Mouse (Mus musculus): ENCODE measurements at regions not wholly inside any gene's neighbourhood (a gene's known extent, or its start where the extent isn't known, plus 50 kb on each side); places are given as distances from the start of the nearest gene placed in this dataset.

GRCm38 (mm10) chr13:107847179-107848012 lies 196.8 kb upstream of the Smim15 start:
- no peak overlapping the region; the same call in 1 of the 2 replicates for H3K9ac ChIP-seq (replicated peaks; ENCODE audit: low read depth, low read length)
- no peaks in the 10 kb centered on the region for H3K9me3 ChIP-seq (ENCODE audit: control insufficient read depth, low read length)
- H3K27me3 ChIP-seq (ENCODE audit: control insufficient read depth, insufficient read depth, low read length): no peaks in the 10 kb centered on the region
- ATAC-seq (ENCODE audit: low read depth): no peak
- peaks cover 51% of the 10 kb centered on the region for H3K4me1 ChIP-seq (ENCODE audit: control insufficient read depth, insufficient read depth, low read length)
- 30% methylated on average over 18 of the region's 18 CpGs for WGBS
- H3K27ac ChIP-seq (ENCODE audit: low read depth, low read length): peak overlapping the region; percentile 39; the same call in 1 of the 2 replicates
- no peak overlapping the region for H3K4me3 ChIP-seq (ENCODE audit: low read depth, low read length)
- no peaks in the 10 kb centered on the region for H3K36me3 ChIP-seq (ENCODE audit: control insufficient read depth, insufficient read depth, low read length)
- peak overlapping the region; percentile 23; the same call in 1 of the 2 replicates for H3K4me2 ChIP-seq (ENCODE audit: low read depth, low read length)

- H3K4me3 ChIP-seq (ENCODE audit: low read depth, low read length): no peak overlapping the region
- H3K9ac ChIP-seq (replicated peaks; ENCODE audit: low read depth, low read length): no peak overlapping the region; the same call in 1 of the 2 replicates
- peak overlapping the region; percentile 39; the same call in 1 of the 2 replicates for H3K27ac ChIP-seq (ENCODE audit: low read depth, low read length)
- no peak for ATAC-seq (ENCODE audit: low read depth)
- H3K27me3 ChIP-seq (ENCODE audit: control insufficient read depth, insufficient read depth, low read length): no peaks in the 10 kb centered on the region
- 19% methylated on average over 10 of the region's 10 CpGs for WGBS
- H3K4me2 ChIP-seq (ENCODE audit: low read depth, low read length): peak overlapping the region; percentile 23; the same call in 1 of the 2 replicates
- no peaks in the 10 kb centered on the region for H3K9me3 ChIP-seq (ENCODE audit: control insufficient read depth, low read length)
- H3K36me3 ChIP-seq (ENCODE audit: control insufficient read depth, insufficient read depth, low read length): no peaks in the 10 kb centered on the region
- peaks cover 51% of the 10 kb centered on the region for H3K4me1 ChIP-seq (ENCODE audit: control insufficient read depth, insufficient read depth, low read length)
These were observed 197.5 kb upstream of the Smim15 start for GRCm38 (mm10) chr13:107846621-107847178.

GRCm38 (mm10) chr13:107845838-107846237 lies 198.4 kb upstream of the Smim15 start:
- Histone ChIP-seq H3K4me1 (ENCODE audit: control insufficient read depth, insufficient read depth, low read length) (peaks cover 45% of the 10 kb centered on the region), H3K9me3 (ENCODE audit: control insufficient read depth, low read length) (no peaks in the 10 kb centered on the region), H3K36me3 (ENCODE audit: control insufficient read depth, insufficient read depth, low read length) (no peaks in the 10 kb centered on the region), H3K27ac (ENCODE audit: low read depth, low read length) (no peak overlapping the region), H3K27me3 (ENCODE audit: control insufficient read depth, insufficient read depth, low read length) (no peaks in the 10 kb centered on the region), H3K9ac (replicated peaks; ENCODE audit: low read depth, low read length) (no peak overlapping the region), H3K4me2 (ENCODE audit: low read depth, low read length) (no peak overlapping the region), H3K4me3 (ENCODE audit: low read depth, low read length) (no peak overlapping the region)
- no peak for ATAC-seq (ENCODE audit: low read depth)
- WGBS: 55% methylated on average over 4 of the region's 4 CpGs

GRCm38 (mm10) chr13:107844085-107844484 lies 200.2 kb upstream of the Smim15 start:
- H3K4me3 ChIP-seq (ENCODE audit: low read depth, low read length): no peak overlapping the region
- H3K27me3 ChIP-seq (ENCODE audit: control insufficient read depth, insufficient read depth, low read length): no peaks in the 10 kb centered on the region
- no peaks in the 10 kb centered on the region for H3K36me3 ChIP-seq (ENCODE audit: control insufficient read depth, insufficient read depth, low read length)
- H3K9me3 ChIP-seq (ENCODE audit: control insufficient read depth, low read length): no peaks in the 10 kb centered on the region
- 90% methylated on average over 4 of the region's 4 CpGs for WGBS
- ATAC-seq (ENCODE audit: low read depth): no peak
- no peak overlapping the region for H3K9ac ChIP-seq (replicated peaks; ENCODE audit: low read depth, low read length)
- H3K4me2 ChIP-seq (ENCODE audit: low read depth, low read length): no peak overlapping the region
- H3K4me1 ChIP-seq (ENCODE audit: control insufficient read depth, insufficient read depth, low read length): peaks cover 40% of the 10 kb centered on the region
- no peak overlapping the region for H3K27ac ChIP-seq (ENCODE audit: low read depth, low read length)

GRCm38 (mm10) chr13:107838126-107838715 lies 206.0 kb upstream of the Smim15 start:
- Histone ChIP-seq H3K36me3 (ENCODE audit: control insufficient read depth, insufficient read depth, low read length) (no peaks in the 10 kb centered on the region), H3K4me1 (ENCODE audit: control insufficient read depth, insufficient read depth, low read length) (peaks cover 31% of the 10 kb centered on the region), H3K27me3 (ENCODE audit: control insufficient read depth, insufficient read depth, low read length) (no peaks in the 10 kb centered on the region), H3K9ac (replicated peaks; ENCODE audit: low read depth, low read length) (no peak overlapping the region), H3K9me3 (ENCODE audit: control insufficient read depth, low read length) (no peaks in the 10 kb centered on the region), H3K4me3 (ENCODE audit: low read depth, low read length) (no peak overlapping the region), H3K27ac (ENCODE audit: low read depth, low read length) (no peak overlapping the region), H3K4me2 (ENCODE audit: low read depth, low read length) (no peak overlapping the region)
- 63% methylated on average over 9 of the region's 9 CpGs for WGBS
- no peak for ATAC-seq (ENCODE audit: low read depth)

GRCm38 (mm10) chr13:107837206-107837952 lies 206.9 kb upstream of the Smim15 start:
- 39% methylated on average over 5 of the region's 5 CpGs for WGBS
- ATAC-seq (ENCODE audit: low read depth): no peak
- peaks cover 25% of the 10 kb centered on the region for H3K4me1 ChIP-seq (ENCODE audit: control insufficient read depth, insufficient read depth, low read length)

GRCm38 (mm10) chr13:107835756-107836385 lies 208.4 kb upstream of the Smim15 start:
- H3K27me3 ChIP-seq (ENCODE audit: control insufficient read depth, insufficient read depth, low read length): no peaks in the 10 kb centered on the region
- H3K4me1 ChIP-seq (ENCODE audit: control insufficient read depth, insufficient read depth, low read length): peaks cover 37% of the 10 kb centered on the region
- no peak for ATAC-seq (ENCODE audit: low read depth)

More at GRCm38 (mm10) chr13:107837206-107837952, 206.9 kb upstream of the Smim15 start:
- Histone ChIP-seq H3K9ac (replicated peaks; ENCODE audit: low read depth, low read length) (no peak overlapping the region), H3K27me3 (ENCODE audit: control insufficient read depth, insufficient read depth, low read length) (no peaks in the 10 kb centered on the region), H3K36me3 (ENCODE audit: control insufficient read depth, insufficient read depth, low read length) (no peaks in the 10 kb centered on the region), H3K27ac (ENCODE audit: low read depth, low read length) (no peak overlapping the region), H3K4me2 (ENCODE audit: low read depth, low read length) (no peak overlapping the region), H3K4me3 (ENCODE audit: low read depth, low read length) (no peak overlapping the region), H3K9me3 (ENCODE audit: control insufficient read depth, low read length) (no peaks in the 10 kb centered on the region)

GRCm38 (mm10) chr13:107831997-107832396 lies 212.2 kb upstream of the Smim15 start:
- Histone ChIP-seq H3K27me3 (ENCODE audit: control insufficient read depth, insufficient read depth, low read length) (no peaks in the 10 kb centered on the region), H3K9me3 (ENCODE audit: control insufficient read depth, low read length) (no peaks in the 10 kb centered on the region), H3K4me2 (ENCODE audit: low read depth, low read length) (no peak overlapping the region), H3K27ac (ENCODE audit: low read depth, low read length) (no peak overlapping the region), H3K4me1 (ENCODE audit: control insufficient read depth, insufficient read depth, low read length) (peaks cover 25% of the 10 kb centered on the region), H3K36me3 (ENCODE audit: control insufficient read depth, insufficient read depth, low read length) (no peaks in the 10 kb centered on the region), H3K4me3 (ENCODE audit: low read depth, low read length) (no peak overlapping the region), H3K9ac (replicated peaks; ENCODE audit: low read depth, low read length) (no peak overlapping the region)
- ATAC-seq (ENCODE audit: low read depth): peak; percentile 42; the same call in 1 of the 2 replicates
- WGBS: 61% methylated on average over 5 of the region's 5 CpGs

More at GRCm38 (mm10) chr13:107835756-107836385, 208.4 kb upstream of the Smim15 start:
- Histone ChIP-seq H3K4me2 (ENCODE audit: low read depth, low read length) (no peak overlapping the region), H3K4me3 (ENCODE audit: low read depth, low read length) (no peak overlapping the region), H3K9me3 (ENCODE audit: control insufficient read depth, low read length) (no peaks in the 10 kb centered on the region), H3K27ac (ENCODE audit: low read depth, low read length) (no peak overlapping the region), H3K36me3 (ENCODE audit: control insufficient read depth, insufficient read depth, low read length) (no peaks in the 10 kb centered on the region), H3K9ac (replicated peaks; ENCODE audit: low read depth, low read length) (no peak overlapping the region)
- WGBS: 47% methylated on average over 9 of the region's 9 CpGs

Measured in neural tube, embryonic 14.5 days (tissue).